Mouse (Mus musculus): Measurements from ENCODE around the gene Hhipl1. TPM values are rescaled to one million over a fixed set of nuclear protein-coding genes. Genes with fewer than 3 reads are reported as not detected.

Hhipl1 gene
- polyA plus RNA-seq, 1 experiment, result 0.42 TPM

DNA sequence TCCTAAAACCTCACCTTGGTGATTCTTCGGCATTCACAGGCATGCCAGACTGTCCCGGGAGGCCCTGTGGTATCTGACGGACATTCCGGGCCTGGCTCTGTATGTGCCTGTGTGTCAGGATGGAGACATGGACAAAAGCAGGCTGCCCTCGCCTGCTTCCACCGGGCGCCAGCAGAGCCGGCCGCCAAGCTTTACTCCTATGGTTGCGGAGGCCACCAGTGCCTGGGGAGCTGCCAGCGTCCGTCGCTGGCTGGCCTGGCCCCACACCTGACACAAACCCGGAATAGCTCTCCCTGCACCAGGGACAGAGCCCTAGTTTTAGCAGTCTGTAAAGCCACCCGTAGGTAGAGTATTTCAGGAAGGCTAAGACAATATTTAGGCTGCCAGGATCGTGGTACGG, 66.2 kb downstream of the Hhipl1 start:
- 86% methylated on average over 17 of the region's 17 CpGs for WGBS
- Histone ChIP-seq H3K4me1 (ENCODE audit: control insufficient read depth, insufficient read depth, low read length) (0 out of 2 replicates have a peak, but pooled peaks cover 6% of the 10 kb centered on the region), H3K4me3 (ENCODE audit: insufficient read depth, low read depth, low read length) (no peak overlapping the region), H3K27ac (ENCODE audit: insufficient read depth, low read depth, low read length) (0 out of 2 replicates have a peak overlapping the region, but pooled peaks have one; percentile 20), H3K27me3 (replicated peaks; ENCODE audit: control insufficient read depth, insufficient read depth, low read length) (no peaks in the 10 kb centered on the region), H3K36me3 (ENCODE audit: control insufficient read depth, insufficient read depth, low read length) (no peaks in the 10 kb centered on the region)
- no peak for DNase-seq
- TF ChIP-seq CTCF (conservative IDR thresholded peaks at IDR 0.05; ENCODE audit: insufficient read depth, insufficient read length, low read depth, low read length) (no peak), POLR2A (IDR thresholded peaks at IDR 0.05; ENCODE audit: low read depth, low read length) (no peak)

DNA sequence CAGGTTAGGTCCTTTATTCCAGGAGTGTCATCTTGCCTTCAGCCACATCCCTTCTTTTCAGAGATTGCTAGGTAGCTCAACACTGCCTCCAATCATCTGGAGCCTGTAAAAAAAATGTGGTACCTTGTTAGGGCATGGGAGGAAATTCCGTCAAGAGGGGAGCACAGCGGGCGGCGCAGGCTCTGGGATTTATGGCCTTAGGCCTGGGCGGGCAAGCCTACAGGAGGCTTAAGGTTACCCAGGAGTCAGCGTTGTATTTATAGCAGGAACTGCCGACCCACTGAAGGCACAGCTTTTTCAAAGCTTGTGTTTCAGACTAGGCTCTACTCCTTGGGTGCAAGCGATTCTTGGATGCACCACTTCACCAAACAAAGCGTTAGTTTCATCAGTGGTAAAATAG, 67.5 kb downstream of the Hhipl1 start:
- no peaks in the 10 kb centered on the region for H3K4me1 ChIP-seq (ENCODE audit: control insufficient read depth, insufficient read depth, low read length)
- no peaks in the 10 kb centered on the region for H3K36me3 ChIP-seq (ENCODE audit: control insufficient read depth, insufficient read depth, low read length)
- peak; percentile 46 for DNase-seq
- H3K27me3 ChIP-seq (replicated peaks; ENCODE audit: control insufficient read depth, insufficient read depth, low read length), result no peaks in the 10 kb centered on the region
- H3K4me3 ChIP-seq (ENCODE audit: insufficient read depth, low read depth, low read length), result no peak overlapping the region
- H3K27ac ChIP-seq (ENCODE audit: insufficient read depth, low read depth, low read length), result 0 out of 2 replicates have a peak overlapping the region, but pooled peaks have one; percentile 19
- 48% methylated on average over 9 of the region's 9 CpGs for WGBS
- no peak for TF ChIP-seq POLR2A (IDR thresholded peaks at IDR 0.05; ENCODE audit: low read depth, low read length)
- TF ChIP-seq CTCF (conservative IDR thresholded peaks at IDR 0.05; ENCODE audit: insufficient read depth, insufficient read length, low read depth, low read length), result no peak

DNA sequence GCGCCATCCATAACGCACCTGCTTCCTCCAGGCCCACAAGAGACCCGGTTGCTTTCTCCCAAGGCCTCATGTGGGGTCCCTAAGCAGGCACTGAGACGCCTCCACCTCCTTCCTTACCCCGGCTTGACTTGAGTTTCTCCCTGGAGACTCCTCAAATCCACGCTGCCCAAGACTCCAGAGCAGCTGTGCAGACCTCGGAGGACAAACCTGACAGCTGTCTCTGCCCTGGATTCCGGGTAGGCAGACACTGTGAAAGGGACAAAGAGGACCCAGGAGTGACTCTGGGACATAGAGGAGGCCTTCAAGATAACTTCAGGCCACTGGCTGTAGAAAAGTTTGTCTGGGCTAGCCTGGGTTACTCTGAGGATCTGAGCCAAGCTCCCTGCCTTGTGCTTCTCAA, 68.6 kb downstream of the Hhipl1 start:
- Histone ChIP-seq H3K27ac (ENCODE audit: insufficient read depth, low read depth, low read length) (no peak overlapping the region), H3K4me3 (ENCODE audit: insufficient read depth, low read depth, low read length) (no peak overlapping the region), H3K4me1 (ENCODE audit: control insufficient read depth, insufficient read depth, low read length) (no peaks in the 10 kb centered on the region), H3K36me3 (ENCODE audit: control insufficient read depth, insufficient read depth, low read length) (no peaks in the 10 kb centered on the region), H3K27me3 (replicated peaks; ENCODE audit: control insufficient read depth, insufficient read depth, low read length) (no peaks in the 10 kb centered on the region)
- TF ChIP-seq CTCF (conservative IDR thresholded peaks at IDR 0.05; ENCODE audit: insufficient read depth, insufficient read length, low read depth, low read length) (no peak), POLR2A (IDR thresholded peaks at IDR 0.05; ENCODE audit: low read depth, low read length) (no peak)
- 81% methylated on average over 8 of the region's 8 CpGs for WGBS
- DNase-seq, result no peak

- no peak overlapping the region for H3K27ac ChIP-seq (ENCODE audit: insufficient read depth, low read depth, low read length)
- no peak for TF ChIP-seq CTCF (conservative IDR thresholded peaks at IDR 0.05; ENCODE audit: insufficient read depth, insufficient read length, low read depth, low read length)
- no peak for TF ChIP-seq POLR2A (IDR thresholded peaks at IDR 0.05; ENCODE audit: low read depth, low read length)
- H3K27me3 ChIP-seq (replicated peaks; ENCODE audit: control insufficient read depth, insufficient read depth, low read length), result no peaks in the 10 kb centered on the region
- no peak overlapping the region for H3K4me3 ChIP-seq (ENCODE audit: insufficient read depth, low read depth, low read length)
- H3K4me1 ChIP-seq (ENCODE audit: control insufficient read depth, insufficient read depth, low read length), result no peaks in the 10 kb centered on the region
- H3K36me3 ChIP-seq (ENCODE audit: control insufficient read depth, insufficient read depth, low read length), result no peaks in the 10 kb centered on the region
- no peak for DNase-seq
- 91% methylated on average over 13 of the region's 13 CpGs for WGBS
Observed at GRCm38 (mm10) chr12:108378379-108379133, 72.5 kb downstream of the Hhipl1 start.

Other genes starting within 250 kb of the Hhipl1 start
- 32.5 and 38.5 TPM in 2 replicates for gene Setd3, start 127.0 kb upstream of the Hhipl1 start, polyA plus RNA-seq (2012; rRNA removed)
- gene Ccnk, start 126.7 kb upstream of the Hhipl1 start, polyA plus RNA-seq (2012; rRNA removed), result 11.4 and 12.6 TPM in 2 replicates
- gene Ccdc85c, start 30.8 kb upstream of the Hhipl1 start, polyA plus RNA-seq (2012; rRNA removed), result 15.7 and 19.4 TPM in 2 replicates
- gene Cyp46a1, start 28.1 kb downstream of the Hhipl1 start, polyA plus RNA-seq (2012; rRNA removed), result 4.1 and 5.1 TPM in 2 replicates
- gene Eml1, start 64.7 kb downstream of the Hhipl1 start, polyA plus RNA-seq (2012; rRNA removed), result 14.2 TPM in 2 replicates
- 19.1 and 33.3 TPM in 2 replicates for gene Evl, start 248.4 kb downstream of the Hhipl1 start, polyA plus RNA-seq (2012; rRNA removed)

Measured in kidney, adult 2 months (tissue).